Mouse (Mus musculus) ES-E14 (cell line): Measurements from ENCODE around the gene Arhgef40.

Experiments used
- CHD2 ChIP-seq: IDR thresholded peaks from 2 replicates; pipeline ENCODE4 v1.6.1; 2014; ENCODE audit warnings: mild to moderate bottlenecking, low read depth, low read length, inconsistent platforms
- HCFC1 ChIP-seq: IDR thresholded peaks from 2 replicates; pipeline ENCODE4 v1.6.1; 2012; ENCODE audit warnings: low read length, inconsistent platforms, borderline replicate concordance; ENCODE audit not compliant: insufficient read depth
- MAFK ChIP-seq: IDR thresholded peaks from 2 replicates; pipeline ENCODE4 v1.6.1; 2014; ENCODE audit warnings: mild to moderate bottlenecking, low read depth, low read length, inconsistent platforms; ENCODE audit not compliant: insufficient read depth
- ZC3H11A ChIP-seq: IDR thresholded peaks from 2 replicates; pipeline ENCODE4 v1.6.1; 2012; ENCODE audit warnings: low read depth, mild to moderate bottlenecking, inconsistent platforms, low read length, borderline replicate concordance

DNA sequence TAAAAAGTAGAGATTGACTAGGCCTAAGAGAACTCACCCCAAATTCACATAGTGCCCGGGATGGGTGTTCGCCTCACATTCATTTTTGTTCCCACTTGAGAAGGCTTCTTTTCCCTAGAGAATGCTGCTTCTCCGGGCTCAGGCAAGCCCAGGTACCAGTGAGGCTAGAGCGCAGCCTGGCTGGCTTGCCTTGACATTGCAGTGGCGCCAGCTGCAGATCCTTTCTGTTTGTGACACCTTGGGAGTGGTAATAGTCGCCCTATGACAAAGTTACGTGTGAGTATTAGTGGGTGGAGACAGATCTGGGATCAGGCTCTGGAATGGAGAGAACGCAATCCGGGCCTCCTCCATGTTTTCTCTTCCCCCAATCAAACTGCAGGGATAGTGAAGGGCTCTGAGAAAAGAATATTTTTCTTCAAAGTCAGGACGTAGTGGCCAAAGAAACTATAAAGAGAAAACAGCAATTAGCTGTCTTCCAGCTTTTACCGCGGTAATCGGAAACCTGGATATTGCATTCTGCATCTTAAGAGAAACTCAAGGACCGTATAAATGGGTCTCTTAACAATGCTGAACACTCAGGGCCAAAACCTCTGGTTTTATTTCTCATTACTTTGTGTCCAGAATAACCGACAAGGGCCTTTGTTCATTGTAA, 36.1 kb downstream of the Arhgef40 start, which contains the start of gene Zfp219:
- TF ChIP-seq CHD2: no peak; the same call in 1 of the 2 replicates
- no peak for TF ChIP-seq HCFC1
- TF ChIP-seq ZC3H11A: no peak
- TF ChIP-seq MAFK: no peak
